Mouse (Mus musculus) hindbrain, embryonic 13.5 days (tissue): ENCODE measurements at regions not wholly inside any gene's neighbourhood (a gene's known extent, or its start where the extent isn't known, plus 50 kb on each side); places are given as distances from the start of the nearest gene placed in this dataset.

Source experiments
- ATAC-seq: fragments of 200-750 bp; cut with Nextera tagmentation; 2 replicates; pipeline ENCODE4 v1.8.0; 2017; ENCODE audit warnings: moderate TSS enrichment; ENCODE audit not compliant: low FRiP score
- H3K27ac ChIP-seq: fragments of 300-500 bp; sonication (generic); 2 replicates; pipeline ENCODE4 v1.5.1; 2015; ENCODE audit warnings: inconsistent platforms, mild to moderate bottlenecking, moderate library complexity
- H3K27me3 ChIP-seq: fragments of 300-500 bp; sonication (generic); 2 replicates; pipeline ENCODE4 v1.6.1; 2015; ENCODE audit warnings: mild to moderate bottlenecking, inconsistent platforms
- H3K36me3 ChIP-seq: fragments of 300-500 bp; sonication (generic); 2 replicates; pipeline ENCODE4 v1.6.1; 2015; ENCODE audit warnings: mild to moderate bottlenecking, inconsistent platforms
- H3K4me1 ChIP-seq: fragments of 300-500 bp; sonication (generic); replicated peaks from 2 replicates; pipeline ENCODE4 v1.6.1; 2015; ENCODE audit warnings: inconsistent platforms
- H3K4me2 ChIP-seq: fragments of 300-500 bp; sonication (generic); 2 replicates; pipeline ENCODE4 v1.6.1; 2015; ENCODE audit warnings: inconsistent platforms, mild to moderate bottlenecking, moderate library complexity
- H3K4me3 ChIP-seq: fragments of 300-500 bp; sonication (generic); 2 replicates; pipeline ENCODE4 v1.5.1; 2015; ENCODE audit warnings: mild to moderate bottlenecking, inconsistent platforms
- H3K9ac ChIP-seq: fragments of 300-500 bp; sonication (generic); 2 replicates; pipeline ENCODE4 v1.6.1; 2015; ENCODE audit warnings: mild to moderate bottlenecking, inconsistent platforms
- H3K9me3 ChIP-seq: fragments of 300-500 bp; sonication (generic); 2 replicates; pipeline ENCODE4 v1.6.1; 2016; ENCODE audit warnings: inconsistent platforms
- WGBS: fragments of 180-500 bp; shearing (Covaris S2); methylation state at CpG from one replicate; pipeline ENCODE4 v1.1.7; 2015; 5-methylcytosine and 5-hydroxymethylcytosine counted together

- H3K9me3 ChIP-seq = no peaks in the 10 kb centered on the region
- no peaks in the 10 kb centered on the region for H3K27me3 ChIP-seq
- peak overlapping the region; percentile 79; the same call in 1 of the 2 replicates for H3K9ac ChIP-seq
- peak; percentile 41 for ATAC-seq
- no peak overlapping the region for H3K4me3 ChIP-seq
- H3K27ac ChIP-seq = peak overlapping the region; percentile 100
- H3K36me3 ChIP-seq = no peaks in the 10 kb centered on the region
- peak overlapping the region; percentile 57 for H3K4me2 ChIP-seq
- WGBS = 5% methylated on average over 11 of the region's 11 CpGs
- peaks cover 74% of the 10 kb centered on the region for H3K4me1 ChIP-seq
Measured at GRCm38 (mm10) chr2:30691857-30692560, 97.2 kb downstream of the Cstad start.

DNA sequence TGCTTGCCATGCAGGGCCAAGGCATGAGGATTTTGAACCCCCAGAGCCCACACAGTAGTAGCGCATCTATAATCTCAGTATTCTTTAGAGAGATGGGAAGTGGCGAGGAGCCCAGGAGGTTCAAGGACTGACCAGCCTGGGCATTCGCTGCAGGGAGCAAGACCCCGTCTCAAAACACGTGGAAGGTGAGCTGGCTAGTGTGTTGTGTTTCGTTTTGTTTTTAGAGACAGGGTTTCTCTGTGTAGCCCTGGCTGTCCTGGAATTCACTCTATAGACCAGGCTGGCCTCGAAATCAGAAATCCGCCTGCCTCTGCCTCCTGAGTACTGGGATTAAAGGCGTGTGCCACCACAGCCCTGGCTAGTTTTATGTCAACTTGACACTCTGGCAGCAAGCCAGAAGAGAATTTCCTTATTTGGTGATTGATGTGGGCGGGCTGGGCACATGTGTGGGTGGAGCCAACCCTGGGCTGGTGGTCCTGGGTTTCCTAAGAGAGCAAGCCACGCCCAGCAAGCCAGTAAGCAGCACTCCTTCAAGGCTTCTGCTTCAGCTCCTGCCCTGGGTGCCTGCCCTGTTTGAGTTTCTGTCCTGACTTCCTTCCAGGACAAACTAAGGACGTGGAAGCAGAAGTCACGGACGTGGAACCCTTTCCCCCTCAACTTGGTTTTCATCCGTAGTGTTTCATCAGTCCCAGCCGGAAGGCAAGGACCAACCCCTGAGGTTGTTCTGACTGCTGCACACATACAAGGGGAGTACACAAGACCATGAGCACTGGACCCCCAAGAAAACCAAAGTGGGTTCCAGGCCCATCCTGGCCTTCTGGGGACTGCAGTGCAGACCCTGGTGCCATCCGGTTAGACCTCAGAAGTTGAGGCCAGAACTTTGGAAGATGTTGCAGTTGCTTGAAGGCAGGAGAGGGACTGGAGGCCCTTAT lies 96.4 kb downstream of the Cstad start:
- no peaks in the 10 kb centered on the region for H3K27me3 ChIP-seq
- no peak overlapping the region for H3K4me2 ChIP-seq
- no peak for ATAC-seq
- peak overlapping the region; percentile 100 for H3K27ac ChIP-seq
- H3K9me3 ChIP-seq = no peaks in the 10 kb centered on the region
- WGBS = 86% methylated on average over 17 of the region's 17 CpGs
- peaks cover 76% of the 10 kb centered on the region for H3K4me1 ChIP-seq
- no peaks in the 10 kb centered on the region for H3K36me3 ChIP-seq
- no peak overlapping the region for H3K9ac ChIP-seq
- no peak overlapping the region for H3K4me3 ChIP-seq

- Histone ChIP-seq H3K36me3 (no peaks in the 10 kb centered on the region), H3K27me3 (no peaks in the 10 kb centered on the region), H3K9ac (no peak overlapping the region), H3K4me2 (no peak overlapping the region), H3K4me1 (peaks cover 76% of the 10 kb centered on the region), H3K4me3 (no peak overlapping the region), H3K27ac (peak overlapping the region; percentile 100), H3K9me3 (no peaks in the 10 kb centered on the region)
- WGBS = 82% methylated on average over 11 of the region's 11 CpGs
- no peak for ATAC-seq
Measured at GRCm38 (mm10) chr2:30690307-30690706, 95.5 kb downstream of the Cstad start.

DNA sequence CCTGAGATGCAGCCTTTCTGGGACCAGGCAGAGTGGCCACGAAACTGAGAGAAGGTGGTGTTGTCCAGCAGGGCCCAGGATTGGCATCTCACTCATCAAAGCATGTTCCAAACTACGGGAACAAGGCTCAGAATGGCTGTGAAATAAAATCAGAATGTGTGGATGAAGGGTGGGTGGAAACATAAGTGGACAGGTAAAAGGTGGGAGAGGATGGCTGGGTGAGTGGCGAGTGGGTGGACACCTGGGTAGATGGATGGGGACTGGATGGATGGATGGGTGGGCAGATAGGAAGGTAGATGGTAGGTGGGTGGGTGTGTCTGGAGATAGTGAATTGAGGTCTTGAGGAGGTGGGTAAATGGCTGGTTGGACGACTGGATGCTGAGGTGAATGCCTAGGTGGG lies 93.6 kb downstream of the Cstad start:
- H3K4me2 ChIP-seq = no peak overlapping the region
- WGBS = 80% methylated on average over 4 of the region's 4 CpGs
- H3K9me3 ChIP-seq = no peaks in the 10 kb centered on the region
- H3K9ac ChIP-seq = no peak overlapping the region
- ATAC-seq = no peak
- H3K27ac ChIP-seq = peak overlapping the region; percentile 87
- H3K27me3 ChIP-seq = no peaks in the 10 kb centered on the region
- H3K4me3 ChIP-seq = no peak overlapping the region
- H3K36me3 ChIP-seq = no peaks in the 10 kb centered on the region
- peaks cover 69% of the 10 kb centered on the region for H3K4me1 ChIP-seq

DNA sequence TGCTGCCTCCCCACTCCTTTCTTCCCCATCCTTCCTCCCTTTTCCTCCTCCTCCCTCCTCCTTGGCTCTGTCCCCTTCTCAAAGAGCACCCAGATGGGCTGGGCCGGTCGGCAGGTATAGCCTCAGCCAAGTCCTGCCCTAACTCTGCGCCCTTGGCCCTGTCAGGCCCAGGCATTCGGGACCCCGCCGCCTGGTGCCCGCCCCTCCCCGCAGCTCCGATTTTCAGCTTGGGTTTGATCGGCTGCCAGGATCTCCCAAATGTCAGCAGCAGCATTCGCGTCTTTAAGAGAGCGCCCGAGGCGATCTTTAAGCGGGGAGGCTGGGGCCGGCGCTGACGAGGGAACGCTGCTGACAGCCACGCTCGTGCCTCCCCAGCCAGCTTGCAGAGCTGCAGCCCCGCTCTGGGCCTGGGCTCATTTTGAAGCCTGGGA lies 92.3 kb downstream of the Cstad start:
- peak overlapping the region; percentile 87 for H3K27ac ChIP-seq
- H3K4me1 ChIP-seq = peaks cover 69% of the 10 kb centered on the region
- H3K27me3 ChIP-seq = no peaks in the 10 kb centered on the region
- ATAC-seq = no peak
- no peak overlapping the region for H3K4me3 ChIP-seq
- 6% methylated on average over 23 of the region's 23 CpGs for WGBS
- no peaks in the 10 kb centered on the region for H3K9me3 ChIP-seq
- peak overlapping the region; percentile 4; the same call in 1 of the 2 replicates for H3K4me2 ChIP-seq
- H3K36me3 ChIP-seq = no peaks in the 10 kb centered on the region
- H3K9ac ChIP-seq = peak overlapping the region; percentile 59; the same call in 1 of the 2 replicates

DNA sequence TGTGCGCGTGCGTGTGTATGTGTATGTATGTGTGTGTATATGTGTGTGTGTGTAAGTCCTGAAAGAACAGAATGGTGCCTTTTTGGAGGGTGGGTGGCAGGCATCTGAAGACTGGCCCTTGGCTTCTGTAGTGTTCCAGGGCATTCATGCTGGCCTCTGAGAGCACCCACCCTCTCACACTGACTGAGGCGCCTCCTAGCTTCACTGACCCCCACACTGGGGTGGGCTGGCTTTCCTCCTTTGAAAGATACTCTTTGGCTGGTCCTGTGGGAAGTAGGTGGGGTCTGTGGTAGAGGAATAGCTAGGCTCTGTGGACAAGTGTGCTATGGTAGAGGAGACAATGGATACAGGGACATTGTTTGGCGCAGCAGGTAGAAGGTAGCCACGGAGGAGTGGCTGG lies 91.5 kb downstream of the Cstad start:
- Histone ChIP-seq H3K4me1 (peaks cover 63% of the 10 kb centered on the region), H3K36me3 (no peaks in the 10 kb centered on the region), H3K27me3 (no peaks in the 10 kb centered on the region), H3K4me3 (no peak overlapping the region), H3K9me3 (no peaks in the 10 kb centered on the region), H3K9ac (no peak overlapping the region), H3K27ac (peak overlapping the region; percentile 87), H3K4me2 (no peak overlapping the region)
- 0 out of 2 replicates have a peak, but pooled peaks have one; percentile 8 for ATAC-seq
- WGBS = 67% methylated on average over 6 of the region's 6 CpGs

DNA sequence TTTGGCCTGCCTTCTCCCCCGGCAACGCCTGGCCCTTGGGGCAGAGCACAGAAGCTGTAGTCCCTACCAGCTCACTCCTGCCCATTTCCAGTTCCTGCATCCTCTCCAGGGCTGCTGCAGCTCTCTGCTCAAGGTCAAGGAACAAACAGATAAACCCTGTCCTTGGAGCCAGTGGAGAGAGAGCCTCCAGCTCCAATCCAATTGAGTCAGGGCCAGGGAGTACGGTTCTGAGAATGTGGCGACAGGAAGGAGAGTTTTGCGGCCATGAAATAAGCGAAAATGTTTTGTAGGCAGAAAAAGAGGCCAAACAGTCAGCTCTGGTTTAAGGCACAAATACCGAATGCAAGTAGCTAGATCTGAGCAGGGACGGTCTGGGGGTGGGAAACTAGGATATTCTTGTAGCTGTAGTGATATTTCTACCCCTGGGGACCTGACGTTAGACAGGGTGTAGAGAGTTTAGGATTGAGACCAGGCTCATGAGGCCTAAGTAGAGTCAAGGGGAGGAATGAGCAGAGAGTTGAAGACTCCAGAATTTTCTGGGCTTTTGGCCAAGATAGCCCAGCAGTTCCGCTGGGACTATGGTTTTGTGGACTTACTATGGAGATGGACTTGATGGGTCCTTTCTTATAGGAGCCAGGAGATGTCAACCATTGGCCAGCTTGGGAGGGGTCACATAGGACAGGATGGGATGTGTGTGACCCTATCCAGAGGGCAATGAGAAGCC lies 90.5 kb downstream of the Cstad start:
- Histone ChIP-seq H3K4me3 (no peak overlapping the region), H3K9ac (no peak overlapping the region), H3K36me3 (no peaks in the 10 kb centered on the region), H3K27ac (peak overlapping the region; percentile 87), H3K27me3 (no peaks in the 10 kb centered on the region), H3K4me2 (no peak overlapping the region), H3K4me1 (peaks cover 58% of the 10 kb centered on the region), H3K9me3 (no peaks in the 10 kb centered on the region)
- 70% methylated on average over 10 of the region's 10 CpGs for WGBS
- no peak for ATAC-seq

DNA sequence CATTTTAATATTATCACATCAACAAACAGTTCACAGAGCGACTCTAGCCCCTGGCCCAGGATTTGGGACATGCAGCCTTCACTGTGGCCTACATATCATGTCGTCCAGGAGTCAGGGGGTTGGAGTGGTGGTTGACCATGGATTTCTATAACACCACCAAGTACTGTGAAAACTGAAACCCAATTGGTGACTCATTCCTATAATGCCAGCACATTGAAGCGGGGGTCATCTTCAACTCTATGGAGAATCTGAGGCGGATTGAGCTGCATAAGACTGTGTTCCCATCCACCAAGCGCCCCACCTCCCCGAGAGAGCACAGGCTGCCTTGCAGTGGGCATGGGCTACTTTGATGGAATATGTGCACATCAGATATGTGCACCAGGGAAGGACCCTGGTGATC lies 89.6 kb downstream of the Cstad start:
- no peak for ATAC-seq
- Histone ChIP-seq H3K36me3 (no peaks in the 10 kb centered on the region), H3K27me3 (no peaks in the 10 kb centered on the region), H3K4me2 (no peak overlapping the region), H3K9me3 (peaks cover 7% of the 10 kb centered on the region; the same call in 1 of the 2 replicates), H3K4me1 (peaks cover 54% of the 10 kb centered on the region), H3K4me3 (no peak overlapping the region), H3K27ac (no peak overlapping the region), H3K9ac (no peak overlapping the region)
- WGBS = 91% methylated on average over 6 of the region's 6 CpGs

GRCm38 (mm10) chr2:30682146-30682825 lies 87.4 kb downstream of the Cstad start:
- ATAC-seq = no peak
- H3K27ac ChIP-seq = peak overlapping the region; percentile 69
- H3K9me3 ChIP-seq = peaks cover 7% of the 10 kb centered on the region; the same call in 1 of the 2 replicates
- H3K9ac ChIP-seq = no peak overlapping the region
- peaks cover 50% of the 10 kb centered on the region for H3K4me1 ChIP-seq
- H3K4me3 ChIP-seq = no peak overlapping the region
- H3K4me2 ChIP-seq = no peak overlapping the region
- no peaks in the 10 kb centered on the region for H3K36me3 ChIP-seq
- WGBS = 22% methylated on average over 5 of the region's 5 CpGs
- H3K27me3 ChIP-seq = no peaks in the 10 kb centered on the region

DNA sequence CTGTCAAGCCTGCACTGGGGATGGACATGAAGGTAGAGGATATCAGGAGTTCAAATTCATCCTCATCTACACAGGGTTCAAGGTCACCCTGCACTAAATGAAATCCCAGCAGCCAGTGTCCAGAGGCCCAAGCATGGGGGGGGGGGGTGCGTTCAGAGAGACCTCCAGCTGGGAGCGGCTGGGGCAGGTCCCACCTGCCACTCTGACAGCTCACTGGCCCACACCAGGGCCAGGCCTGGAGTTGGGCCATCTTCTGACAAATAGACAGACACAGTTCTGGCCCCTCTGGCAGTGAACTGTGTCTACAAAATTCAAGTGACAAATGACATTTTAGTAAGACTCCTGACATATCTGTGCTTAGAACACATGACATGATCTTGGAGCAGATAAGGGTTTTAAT lies 86.8 kb downstream of the Cstad start:
- Histone ChIP-seq H3K27ac (peak overlapping the region; percentile 69; the same call in 1 of the 2 replicates), H3K36me3 (no peaks in the 10 kb centered on the region), H3K4me2 (no peak overlapping the region), H3K27me3 (no peaks in the 10 kb centered on the region), H3K4me3 (no peak overlapping the region), H3K9ac (no peak overlapping the region), H3K9me3 (peaks cover 7% of the 10 kb centered on the region; the same call in 1 of the 2 replicates), H3K4me1 (peaks cover 49% of the 10 kb centered on the region)
- WGBS = 46% methylated on average over 2 of the region's 2 CpGs
- ATAC-seq = no peak

DNA sequence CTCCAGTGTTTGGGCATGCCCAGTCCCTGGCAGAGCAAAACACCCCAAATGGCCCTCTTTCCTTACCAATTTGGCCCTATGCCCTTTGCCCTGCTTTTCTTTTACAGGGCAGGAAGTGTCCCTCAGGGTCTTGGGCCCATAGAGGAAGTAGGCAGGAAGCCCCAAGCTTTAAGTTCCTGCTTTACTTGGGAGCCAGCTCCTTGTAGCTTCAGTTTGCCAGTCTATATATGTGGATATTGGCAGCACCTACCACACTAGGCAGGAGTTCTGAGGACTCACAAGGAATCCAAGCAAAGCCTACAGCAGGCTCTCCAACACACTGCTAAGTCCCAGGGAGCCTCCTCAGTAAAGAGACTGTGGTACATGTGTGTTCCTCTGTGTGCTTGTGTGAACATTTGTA lies 84.2 kb downstream of the Cstad start:
- H3K4me1 ChIP-seq = peaks cover 35% of the 10 kb centered on the region
- no peak for ATAC-seq
- H3K9me3 ChIP-seq = peaks cover 7% of the 10 kb centered on the region; the same call in 1 of the 2 replicates
- no peak overlapping the region for H3K27ac ChIP-seq
- no peaks in the 10 kb centered on the region for H3K27me3 ChIP-seq
- H3K4me2 ChIP-seq = no peak overlapping the region
- no peak overlapping the region for H3K9ac ChIP-seq
- H3K36me3 ChIP-seq = no peaks in the 10 kb centered on the region
- H3K4me3 ChIP-seq = no peak overlapping the region
